Mouse (Mus musculus) left cerebral cortex, postnatal 14 days (tissue): ENCODE measurements at regions not wholly inside any gene's neighbourhood (a gene's known extent, or its start where the extent isn't known, plus 50 kb on each side); places are given as distances from the start of the nearest gene placed in this dataset.

Experiments used
- DNase-seq, 2 experiments: peaks; one replicate each; pipeline ENCODE4 v3.0.0; 2021 to 2022; ENCODE audit warnings: low spot score in 2 of 2, mixed read lengths in 1 of 2
- intact Hi-C: fragments of 180-260 bp; cut with DNase I; formaldehyde crosslinking; loops from one replicate; pipeline ENCODE4 v1.15.1; 2025

GRCm38 (mm10) chr1:183937166-183937565, 75.9 kb upstream of the Dusp10 start:
- no peak for DNase-seq
- intact Hi-C loops = no loop called here

- no peak for DNase-seq
- intact Hi-C loops = no loop called here
These were observed 74.7 kb upstream of the Dusp10 start for GRCm38 (mm10) chr1:183938361-183938760.

- no peak for DNase-seq
- intact Hi-C loops = no loop called here
These were observed 72.4 kb upstream of the Dusp10 start for GRCm38 (mm10) chr1:183940706-183941105.

DNA sequence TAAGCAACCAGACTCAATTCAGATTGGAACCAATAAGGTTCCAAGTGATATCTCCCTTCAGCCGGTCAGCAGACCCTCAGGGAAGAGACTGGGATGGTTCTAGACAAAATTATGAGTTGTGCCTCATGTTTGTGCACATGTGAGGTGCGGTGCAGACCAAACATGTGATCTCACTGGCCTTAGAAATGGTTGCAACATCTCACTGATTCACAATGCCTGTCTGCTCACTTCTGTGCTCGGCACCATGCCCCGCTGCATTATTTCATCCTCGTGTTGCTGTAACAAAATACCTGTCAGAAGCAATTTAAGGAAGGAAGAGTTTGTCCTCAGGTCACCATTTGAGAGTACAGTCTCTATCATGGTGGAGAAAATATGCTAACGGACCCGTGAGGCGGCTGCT, 66.9 kb upstream of the Dusp10 start:
- intact Hi-C loops = no loop called here
- no peak for DNase-seq

DNA sequence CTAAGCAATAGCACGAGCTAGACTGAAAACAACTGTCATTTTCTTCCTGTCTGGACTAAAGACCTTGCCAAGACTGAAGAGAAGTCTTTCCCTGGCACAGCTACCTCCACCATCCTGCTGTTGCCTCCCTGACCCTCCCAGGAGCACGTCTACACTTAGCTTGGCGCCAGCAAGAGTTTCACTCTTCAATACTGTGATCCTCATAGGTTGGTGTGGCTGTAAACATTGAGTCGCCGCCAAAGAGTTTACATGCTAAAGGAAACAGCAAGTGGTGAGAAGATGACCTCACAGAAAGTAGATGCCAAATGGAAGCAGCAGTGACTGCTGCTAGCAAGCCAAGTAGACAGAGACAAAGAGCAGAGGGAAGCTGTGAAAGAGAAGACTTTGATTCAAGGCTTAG, 66.0 kb upstream of the Dusp10 start:
- intact Hi-C loops = no loop called here
- no peak for DNase-seq

DNA sequence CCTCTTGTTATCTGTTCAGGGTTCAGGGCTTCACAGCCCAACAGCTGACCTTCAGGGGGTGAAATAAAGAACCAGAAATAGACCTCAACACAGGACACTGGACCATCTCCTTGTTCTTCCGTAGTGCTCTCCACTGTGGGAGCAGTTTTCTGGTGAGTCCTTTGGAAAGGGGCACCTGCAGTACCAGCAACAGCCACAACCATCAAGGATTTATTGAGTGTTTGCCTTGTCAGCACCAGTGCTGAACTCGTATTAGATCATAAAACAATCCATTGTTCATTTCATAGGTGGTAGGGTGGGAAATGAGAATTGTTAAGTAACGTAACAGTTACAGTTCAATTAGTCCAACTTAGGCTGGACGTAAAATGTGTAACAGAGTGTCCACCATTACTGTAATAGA, 63.9 kb upstream of the Dusp10 start:
- no peak for DNase-seq
- intact Hi-C loops = no loop called here

- DNase-seq = no peak
- intact Hi-C loops = no loop called here
These were observed 59.0 kb upstream of the Dusp10 start for GRCm38 (mm10) chr1:183954086-183954485.

DNA sequence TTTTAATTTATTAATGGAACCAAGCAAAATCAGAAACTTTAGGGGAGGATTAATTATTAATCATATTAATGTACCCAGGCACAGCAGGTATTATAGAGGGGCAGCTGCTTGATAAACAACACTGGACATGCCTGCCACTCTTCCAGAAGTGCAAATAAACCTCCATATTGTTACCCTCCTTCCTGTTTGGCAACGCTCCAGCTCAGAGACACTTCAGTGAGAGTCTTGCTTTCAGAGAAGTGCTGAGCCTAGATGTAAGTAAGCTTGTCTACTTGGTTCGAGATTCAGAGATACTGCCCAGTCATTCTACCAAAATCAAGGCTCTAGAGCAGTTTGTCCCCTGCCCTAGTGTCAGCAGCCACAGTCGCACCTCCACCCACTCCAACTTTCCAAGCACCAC, 56.7 kb upstream of the Dusp10 start:
- intact Hi-C loops = no loop called here
- DNase-seq = no peak

DNA sequence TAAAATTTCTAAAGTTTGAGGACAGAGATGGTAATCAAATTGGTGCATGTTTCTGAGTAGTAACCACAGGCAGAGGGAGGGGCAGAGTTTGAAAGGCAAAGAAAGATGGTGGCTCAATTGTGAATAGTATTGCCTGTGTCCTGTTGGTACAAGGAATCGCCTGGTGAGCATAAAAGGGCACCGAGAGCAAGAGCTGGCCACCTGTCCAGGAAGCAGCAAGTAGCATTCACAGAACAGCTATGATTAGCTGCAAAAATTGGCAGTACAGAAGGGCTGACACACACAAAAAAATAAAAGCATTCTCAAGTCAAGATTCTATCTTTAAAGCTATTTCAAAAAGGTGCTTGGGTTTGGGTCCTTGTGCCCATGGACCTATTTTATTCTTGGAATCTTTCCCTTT, 51.7 kb upstream of the Dusp10 start:
- intact Hi-C loops = no loop called here

DNA sequence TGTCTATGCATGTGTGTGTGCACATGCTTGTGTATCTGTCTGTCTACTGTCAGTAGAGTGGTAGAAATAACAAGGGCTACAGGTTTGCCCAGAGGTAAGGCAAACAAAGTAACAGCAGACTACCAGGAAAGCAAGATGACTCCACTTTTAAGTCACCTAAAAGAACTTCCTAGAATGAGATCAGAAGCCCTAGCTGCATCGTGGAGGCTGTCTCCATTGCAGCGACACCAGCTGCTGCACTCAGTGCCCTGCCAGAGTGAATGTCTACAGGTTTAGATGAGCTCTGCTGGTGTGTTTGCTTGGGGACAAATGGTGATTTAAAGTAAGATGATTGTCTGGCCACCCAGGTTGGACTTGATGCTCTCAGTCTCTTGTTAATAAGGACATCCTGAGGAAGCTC, 50.6 kb upstream of the Dusp10 start:
- intact Hi-C loops = no loop called here
- DNase-seq = no peak

More for the DNA sequence above, 51.7 kb upstream of the Dusp10 start:
- no peak for DNase-seq

DNA sequence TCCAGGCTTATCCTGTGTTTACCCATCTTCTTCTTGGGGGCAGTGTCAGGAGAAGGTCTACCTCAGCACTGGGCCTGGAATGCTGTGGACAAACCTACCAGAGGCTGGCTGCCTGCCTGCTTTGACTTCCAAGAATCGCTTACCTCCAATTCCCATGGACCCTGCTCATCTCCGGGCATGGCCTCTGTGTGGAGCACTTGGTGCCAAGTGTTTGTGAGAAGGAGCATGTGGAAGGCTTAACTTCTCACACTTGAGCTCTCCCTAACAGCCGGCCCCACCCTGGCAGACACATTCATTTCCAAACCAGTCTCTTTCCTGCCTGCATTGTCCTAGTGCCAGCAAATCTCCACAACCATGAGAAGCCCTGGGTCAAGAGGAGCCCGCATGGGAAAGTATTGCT, 49.8 kb upstream of the Dusp10 start:
- intact Hi-C loops = no loop called here
- DNase-seq = no peak
